Mouse (Mus musculus) bone marrow macrophage, adult 2 months (primary cell): ENCODE measurements around the gene Vgll4.

Source experiments
- CTCF ChIP-seq: IDR thresholded peaks from 2 replicates; pipeline ENCODE4 v1.5.1; 2012; ENCODE audit warnings: low read depth, mild to moderate bottlenecking, low read length, moderate library complexity
- POLR2A ChIP-seq: IDR thresholded peaks from 2 replicates; pipeline ENCODE4 v1.6.1; 2012; ENCODE audit warnings: mild to moderate bottlenecking, low read depth, low read length, borderline replicate concordance

DNA sequence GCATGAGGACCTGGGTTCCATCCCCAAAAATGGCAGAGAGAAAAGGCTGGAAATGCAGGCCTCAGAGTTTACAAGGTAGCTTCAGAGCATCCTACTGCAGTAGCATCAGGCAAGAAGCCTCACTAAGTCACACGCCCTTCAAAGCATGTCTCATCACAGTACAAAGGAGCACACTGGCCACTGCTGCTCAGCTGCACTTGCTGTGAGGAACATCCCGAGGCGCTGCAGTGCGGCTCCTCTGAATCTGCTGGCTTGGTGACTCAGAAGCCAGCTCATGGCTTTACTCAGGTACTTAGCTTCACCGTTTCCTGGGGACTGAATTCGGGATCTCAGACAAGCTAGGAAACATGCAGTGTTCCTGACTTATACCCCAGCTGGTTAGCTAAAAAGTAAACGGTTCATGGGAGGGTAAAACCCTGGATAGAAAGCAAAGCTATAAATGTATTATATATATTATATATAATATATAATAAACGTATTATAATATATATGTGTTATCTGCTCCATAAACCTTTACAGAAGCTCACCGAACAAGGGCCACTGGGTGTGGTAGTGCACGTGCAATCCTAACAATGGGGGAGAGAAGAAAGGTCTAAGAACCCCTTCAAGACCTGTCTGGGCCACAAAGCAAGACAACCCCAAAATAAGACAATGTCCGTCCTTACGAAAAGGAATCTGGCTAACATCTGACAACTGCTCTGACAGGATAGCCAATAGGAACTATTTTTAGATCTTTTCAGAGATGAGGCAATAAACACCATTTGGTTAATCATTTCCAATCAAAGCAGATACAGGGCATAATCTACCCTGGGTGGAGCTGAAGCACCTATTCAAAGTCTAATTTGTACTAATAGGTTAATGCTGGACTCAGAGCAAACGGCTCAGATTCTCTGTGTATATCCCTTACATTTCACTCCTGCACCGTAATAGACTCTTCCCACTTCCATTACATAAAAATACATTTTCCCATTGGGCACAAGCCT is 25.0 kb downstream of the Vgll4 start:
- no peak for TF ChIP-seq POLR2A
- TF ChIP-seq CTCF, result no peak
